Mouse (Mus musculus) heart, postnatal 0 days (tissue): ENCODE data around the gene Mogat1.

Source experiments
- CTCF ChIP-seq: IDR thresholded peaks from 2 replicates; pipeline ENCODE4 v1.5.1; 2016; ENCODE audit warnings: antibody characterized with exemption, control low read depth, low read depth
- EP300 ChIP-seq: IDR thresholded peaks from 2 replicates; pipeline ENCODE4 v1.6.1; 2016; ENCODE audit warnings: antibody characterized with exemption, low read depth

DNA sequence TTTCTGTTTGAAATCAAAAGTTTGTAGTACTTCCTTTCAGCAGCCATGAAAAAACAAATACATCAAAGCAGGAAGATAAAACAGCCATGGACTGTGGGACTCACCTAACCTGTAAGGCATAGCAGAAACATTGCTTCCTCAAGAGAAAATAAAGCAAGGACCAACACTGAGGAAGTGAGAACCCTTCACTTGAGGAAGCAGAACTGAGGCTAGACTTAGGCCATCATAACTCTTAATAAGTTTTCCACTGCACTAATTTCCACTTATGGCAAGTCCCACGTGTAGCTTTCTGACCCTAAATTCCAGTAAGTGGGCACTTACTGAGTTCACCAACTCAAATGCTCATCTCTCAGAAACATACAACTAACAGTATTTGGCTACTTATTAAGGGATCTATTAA, 20.6 kb upstream of the Mogat1 start:
- TF ChIP-seq CTCF (no peak), EP300 (no peak)
